Mouse (Mus musculus) liver, embryonic 11.5 days (tissue): ENCODE measurements at regions not wholly inside any gene's neighbourhood (a gene's known extent, or its start where the extent isn't known, plus 50 kb on each side); places are given as distances from the start of the nearest gene placed in this dataset.

Experiments
- ATAC-seq: fragments of 200-750 bp; cut with Nextera tagmentation; replicated peaks from 2 replicates; pipeline ENCODE4 v1.8.0; 2017; ENCODE audit warnings: moderate number of reproducible peaks, mild to moderate bottlenecking, moderate TSS enrichment, moderate library complexity; ENCODE audit not compliant: low FRiP score
- DNase-seq: peaks from one replicate; pipeline ENCODE4 v3.0.0-alpha.2; 2017; ENCODE audit warnings: low spot score
- H3K27ac ChIP-seq: fragments of 300-500 bp; sonication (generic); 2 replicates; pipeline ENCODE4 v1.5.1; 2014; ENCODE audit warnings: mild to moderate bottlenecking, low read depth, low read length, control low read depth
- H3K27me3 ChIP-seq: fragments of 300-500 bp; sonication (generic); replicated peaks from 2 replicates; pipeline ENCODE4 v1.6.1; 2014; ENCODE audit warnings: low read length, mixed read lengths; ENCODE audit not compliant: control insufficient read depth, insufficient read depth
- H3K36me3 ChIP-seq: fragments of 300-500 bp; sonication (generic); 2 replicates; pipeline ENCODE4 v1.6.1; 2014; ENCODE audit warnings: mild to moderate bottlenecking, low read length, moderate library complexity, mixed read lengths; ENCODE audit not compliant: control insufficient read depth, insufficient read depth
- H3K4me1 ChIP-seq: fragments of 300-500 bp; sonication (generic); replicated peaks from 2 replicates; pipeline ENCODE4 v1.6.1; 2014; ENCODE audit warnings: low read length, mixed read lengths; ENCODE audit not compliant: control insufficient read depth, insufficient read depth
- H3K4me2 ChIP-seq: fragments of 300-500 bp; sonication (generic); 2 replicates; pipeline ENCODE4 v1.6.1; 2014; ENCODE audit warnings: mild to moderate bottlenecking, control low read depth, moderate library complexity
- H3K4me3 ChIP-seq: fragments of 300-500 bp; sonication (generic); 2 replicates; pipeline ENCODE4 v1.5.1; 2014; ENCODE audit warnings: low read depth, low read length, control low read depth
- H3K9ac ChIP-seq: fragments of 300-500 bp; sonication (generic); 2 replicates; pipeline ENCODE4 v1.6.1; 2014; ENCODE audit warnings: low read depth, low read length, control low read depth
- H3K9me3 ChIP-seq: fragments of 300-500 bp; sonication (generic); 2 replicates; pipeline ENCODE4 v1.6.1; 2016; ENCODE audit warnings: low read length, inconsistent platforms, mixed read lengths; ENCODE audit not compliant: control insufficient read depth
- WGBS: fragments of 180-500 bp; shearing (Covaris S2); extraction: QIAGEN DNeasy Blood & Tissue Kit; methylation state at CpG from one replicate; pipeline ENCODE4 v1.1.7; 2014; 5-methylcytosine and 5-hydroxymethylcytosine counted together

DNA sequence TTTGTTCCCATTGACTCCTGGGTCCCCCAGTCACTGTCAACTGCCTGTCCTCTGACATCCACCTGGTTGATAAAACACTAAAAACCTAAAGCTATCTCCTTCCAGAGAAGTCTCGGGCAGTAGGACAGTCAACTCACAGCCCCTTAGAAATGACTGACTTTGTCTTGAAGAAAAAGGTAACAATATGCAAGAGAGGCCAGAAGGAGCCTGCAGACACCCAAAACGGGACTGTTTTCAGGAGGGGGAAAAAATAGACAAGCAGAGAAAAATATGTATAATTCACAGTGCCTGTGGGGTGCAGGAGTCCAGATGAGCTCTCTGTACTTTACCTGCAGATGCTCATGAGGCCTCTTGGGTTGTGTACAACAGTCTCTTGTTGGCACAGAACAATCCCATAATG lies 126.4 kb upstream of the Ankrd55 start:
- no peak for DNase-seq
- H3K4me1 ChIP-seq = no peaks in the 10 kb centered on the region
- no peak for ATAC-seq
- no peaks in the 10 kb centered on the region for H3K27me3 ChIP-seq
- H3K27ac ChIP-seq = no peak overlapping the region
- no peaks in the 10 kb centered on the region for H3K9me3 ChIP-seq
- no peak overlapping the region for H3K9ac ChIP-seq
- WGBS = 79% methylated on average over 2 of the region's 2 CpGs
- H3K4me3 ChIP-seq = no peak overlapping the region
- H3K4me2 ChIP-seq = no peak overlapping the region
- no peaks in the 10 kb centered on the region for H3K36me3 ChIP-seq

DNA sequence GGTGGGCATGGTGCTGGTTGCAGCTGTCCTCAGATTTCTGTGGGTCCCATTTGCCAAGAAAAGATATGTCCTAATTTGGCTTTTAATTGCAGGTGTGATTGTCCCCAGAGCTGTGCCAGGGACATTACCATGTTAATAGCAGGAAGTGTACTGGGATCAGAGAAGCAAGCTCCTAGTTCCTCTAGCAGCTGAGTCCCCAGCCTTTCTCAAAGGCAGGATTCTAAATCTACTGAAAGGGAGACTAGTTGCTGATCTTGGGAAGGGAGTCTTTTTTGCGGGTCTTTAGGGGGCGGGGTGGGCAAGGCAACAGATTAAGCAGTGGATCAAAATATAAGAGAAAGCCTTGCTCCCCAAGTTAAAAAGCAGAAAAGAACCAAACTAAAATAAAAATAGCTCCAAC lies 122.3 kb upstream of the Ankrd55 start:
- Histone ChIP-seq H3K4me3 (no peak overlapping the region), H3K4me2 (no peak overlapping the region), H3K27me3 (no peaks in the 10 kb centered on the region), H3K27ac (no peak overlapping the region), H3K36me3 (no peaks in the 10 kb centered on the region), H3K9ac (no peak overlapping the region), H3K9me3 (no peaks in the 10 kb centered on the region), H3K4me1 (no peaks in the 10 kb centered on the region)
- no peak for ATAC-seq
- no peak for DNase-seq
- 66% methylated on average over 2 of the region's 2 CpGs for WGBS

DNA sequence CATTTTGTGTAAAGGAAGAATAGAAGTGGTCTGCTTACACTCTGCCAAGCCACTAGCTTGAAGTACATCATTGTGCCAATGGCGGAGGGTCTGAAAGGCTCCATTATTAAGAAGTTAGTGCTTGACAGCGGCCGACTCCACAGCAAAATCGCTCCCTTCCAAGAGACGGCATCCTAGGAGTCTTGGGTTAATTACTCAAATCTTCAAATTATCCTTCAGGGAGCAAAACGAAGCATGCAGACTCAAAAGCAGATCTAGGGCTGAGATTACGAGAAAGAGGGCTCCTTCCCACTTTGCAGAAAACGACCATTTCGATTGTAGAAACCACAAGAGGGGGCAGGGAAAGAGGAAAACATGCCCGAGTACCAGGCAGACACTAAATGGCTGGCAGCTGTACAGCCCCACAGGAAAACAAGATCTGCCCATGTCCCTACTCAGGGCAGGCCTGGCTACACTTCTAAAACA lies 121.9 kb upstream of the Ankrd55 start:
- H3K4me2 ChIP-seq = no peak overlapping the region
- no peaks in the 10 kb centered on the region for H3K9me3 ChIP-seq
- H3K36me3 ChIP-seq = no peaks in the 10 kb centered on the region
- no peak overlapping the region for H3K27ac ChIP-seq
- ATAC-seq (no peak), DNase-seq (no peak)
- H3K27me3 ChIP-seq = no peaks in the 10 kb centered on the region
- H3K4me1 ChIP-seq = no peaks in the 10 kb centered on the region
- H3K9ac ChIP-seq = no peak overlapping the region
- WGBS = 58% methylated on average over 10 of the region's 10 CpGs
- H3K4me3 ChIP-seq = no peak overlapping the region

GRCm38 (mm10) chr13:112168468-112168867 lies 119.8 kb upstream of the Ankrd55 start:
- DNase-seq = no peak
- H3K27ac ChIP-seq = no peak overlapping the region
- no peak overlapping the region for H3K4me3 ChIP-seq
- 67% methylated on average over 3 of the region's 3 CpGs for WGBS
- H3K36me3 ChIP-seq = no peaks in the 10 kb centered on the region
- H3K4me2 ChIP-seq = no peak overlapping the region
- no peaks in the 10 kb centered on the region for H3K27me3 ChIP-seq
- H3K9me3 ChIP-seq = no peaks in the 10 kb centered on the region
- ATAC-seq = no peak
- no peaks in the 10 kb centered on the region for H3K4me1 ChIP-seq
- no peak overlapping the region for H3K9ac ChIP-seq

DNA sequence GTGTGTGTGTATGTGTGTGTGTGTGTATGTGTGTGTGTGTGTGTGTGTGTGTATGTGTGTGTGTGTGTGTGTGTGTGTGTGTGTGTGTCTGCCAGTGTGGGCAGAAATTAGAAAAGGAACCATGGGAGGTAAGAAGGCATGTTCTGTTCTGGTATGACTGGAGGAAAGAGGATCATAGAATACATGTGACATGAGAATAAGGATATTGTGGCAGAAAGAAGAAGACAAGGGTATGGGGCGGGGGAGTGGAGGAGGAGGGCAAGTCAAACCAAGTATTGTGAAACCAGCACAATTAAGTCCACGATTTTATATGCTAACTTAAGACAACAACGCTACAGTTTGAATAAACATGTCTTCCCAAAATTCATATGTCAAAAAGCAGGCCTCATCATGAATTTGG lies 117.4 kb upstream of the Ankrd55 start:
- 77% methylated on average over 3 of the region's 3 CpGs for WGBS
- no peak overlapping the region for H3K27ac ChIP-seq

GRCm38 (mm10) chr13:112171940-112172715 lies 116.1 kb upstream of the Ankrd55 start:
- Histone ChIP-seq H3K9ac (no peak overlapping the region), H3K4me2 (no peak overlapping the region), H3K9me3 (no peaks in the 10 kb centered on the region), H3K4me1 (no peaks in the 10 kb centered on the region), H3K36me3 (no peaks in the 10 kb centered on the region), H3K27ac (no peak overlapping the region), H3K4me3 (no peak overlapping the region), H3K27me3 (no peaks in the 10 kb centered on the region)
- DNase-seq = no peak
- 77% methylated on average over 11 of the region's 11 CpGs for WGBS
- no peak for ATAC-seq

More for the DNA sequence above, 117.4 kb upstream of the Ankrd55 start:
- Histone ChIP-seq H3K27me3 (no peaks in the 10 kb centered on the region), H3K9ac (no peak overlapping the region), H3K4me3 (no peak overlapping the region), H3K9me3 (no peaks in the 10 kb centered on the region), H3K36me3 (no peaks in the 10 kb centered on the region), H3K4me1 (no peaks in the 10 kb centered on the region), H3K4me2 (no peak overlapping the region)
- no peak for DNase-seq
- no peak for ATAC-seq

DNA sequence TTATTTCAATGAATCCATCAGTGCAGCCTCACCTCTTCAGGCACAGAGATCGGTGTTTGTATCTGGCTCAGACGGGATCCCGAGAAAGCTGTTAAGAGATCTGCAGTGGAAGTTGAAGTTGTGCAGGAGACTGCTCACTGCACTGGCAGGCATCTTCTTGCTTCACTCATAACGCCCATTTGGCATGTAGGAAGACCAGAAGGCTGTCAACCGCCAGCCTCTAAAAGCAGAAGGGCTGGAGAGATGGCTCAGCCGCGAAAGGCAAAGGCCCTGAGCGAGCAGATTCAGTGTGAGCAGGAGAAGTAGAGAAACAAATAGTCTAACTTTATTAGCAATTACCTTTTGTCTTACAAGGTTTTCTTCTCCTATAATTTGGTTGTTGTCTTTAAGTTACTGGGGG lies 114.3 kb upstream of the Ankrd55 start:
- Histone ChIP-seq H3K4me3 (no peak overlapping the region), H3K27ac (no peak overlapping the region), H3K4me2 (no peak overlapping the region), H3K9ac (no peak overlapping the region), H3K27me3 (no peaks in the 10 kb centered on the region), H3K9me3 (no peaks in the 10 kb centered on the region), H3K36me3 (no peaks in the 10 kb centered on the region), H3K4me1 (no peaks in the 10 kb centered on the region)
- ATAC-seq (no peak), DNase-seq (no peak)
- WGBS = 75% methylated on average over 8 of the region's 8 CpGs

DNA sequence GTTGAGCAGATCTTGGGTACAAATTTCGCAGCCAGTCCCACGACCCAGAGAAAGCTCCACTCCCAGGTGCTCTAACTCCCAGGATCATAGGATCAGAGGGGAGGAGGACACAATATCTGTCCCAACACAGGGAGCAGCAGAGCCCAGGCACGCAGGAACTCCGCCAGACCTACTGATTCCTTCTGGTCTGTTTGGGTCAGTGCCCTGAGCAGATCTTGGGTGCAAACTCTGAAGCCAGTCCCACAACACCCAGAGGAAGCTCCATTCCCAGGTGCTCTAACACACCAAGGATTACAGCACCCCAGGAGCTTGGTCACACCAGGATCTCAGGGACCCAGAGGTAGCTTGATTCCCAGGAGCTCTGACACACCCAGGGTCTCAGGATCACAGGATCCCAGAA lies 110.2 kb upstream of the Ankrd55 start:
- Histone ChIP-seq H3K9me3 (no peaks in the 10 kb centered on the region), H3K27ac (no peak overlapping the region), H3K36me3 (no peaks in the 10 kb centered on the region), H3K4me2 (no peak overlapping the region), H3K4me1 (no peaks in the 10 kb centered on the region), H3K27me3 (no peaks in the 10 kb centered on the region), H3K9ac (no peak overlapping the region), H3K4me3 (no peak overlapping the region)
- DNase-seq (no peak), ATAC-seq (no peak)
- WGBS = 82% methylated on average over 4 of the region's 4 CpGs

- no peak for DNase-seq
- Histone ChIP-seq H3K27me3 (no peaks in the 10 kb centered on the region; the same call in 1 of the 2 replicates), H3K4me1 (no peaks in the 10 kb centered on the region; the same call in 1 of the 2 replicates), H3K4me3 (no peak overlapping the region), H3K9me3 (no peaks in the 10 kb centered on the region), H3K4me2 (no peak overlapping the region), H3K36me3 (no peaks in the 10 kb centered on the region), H3K27ac (no peak overlapping the region), H3K9ac (no peak overlapping the region)
- no peak for ATAC-seq
- WGBS = 86% methylated on average over 10 of the region's 10 CpGs
Observed at GRCm38 (mm10) chr13:112183996-112184395, 104.3 kb upstream of the Ankrd55 start.
